Mouse (Mus musculus) left cerebral cortex, adult 18-20 months (tissue): ENCODE measurements at regions not wholly inside any gene's neighbourhood (a gene's known extent, or its start where the extent isn't known, plus 50 kb on each side); places are given as distances from the start of the nearest gene placed in this dataset.

ENCODE experiments used
- DNase-seq, 2 experiments: peaks; one replicate each; pipeline ENCODE4 v3.0.0; 2021 to 2022; ENCODE audit warnings: low spot score in 2 of 2, mixed read lengths in 1 of 2

GRCm38 (mm10) chr16:50081511-50081910 lies 281.2 kb downstream of the Cd47 start:
- DNase-seq: no peak

- DNase-seq: no peak
Measured at GRCm38 (mm10) chr16:50092318-50092717, 292.0 kb downstream of the Cd47 start.

- DNase-seq: no peak
Measured at GRCm38 (mm10) chr16:50092780-50093179, 292.4 kb downstream of the Cd47 start.

- no peak for DNase-seq
Measured at GRCm38 (mm10) chr16:50095858-50096551, 295.7 kb downstream of the Cd47 start.

- no peak for DNase-seq
Measured at GRCm38 (mm10) chr16:50096563-50096962, 296.2 kb downstream of the Cd47 start.

GRCm38 (mm10) chr16:50103340-50103739 lies 303.0 kb downstream of the Cd47 start:
- DNase-seq: no peak

- DNase-seq: no peak
Measured at GRCm38 (mm10) chr16:50118150-50118549, 314.0 kb downstream of the Bbx start.

GRCm38 (mm10) chr16:50122460-50122859 lies 309.7 kb downstream of the Bbx start:
- DNase-seq: no peak

- DNase-seq: no peak
Measured at GRCm38 (mm10) chr16:50124646-50125045, 307.5 kb downstream of the Bbx start.

GRCm38 (mm10) chr16:50125564-50125963 lies 306.6 kb downstream of the Bbx start:
- no peak for DNase-seq

GRCm38 (mm10) chr16:50131406-50131805 lies 300.8 kb downstream of the Bbx start:
- DNase-seq: no peak
